In genomic region chr13:46413588-46413987, GRCm38 (mm10) we compare ENCODE assay signal across 17 mouse cellular contexts. TPM values are rescaled to one million over a fixed set of nuclear protein-coding genes. Genes with fewer than 3 reads are reported as not detected.
DNase-seq lines count a peak whose midpoint lies in the region; ATAC-seq and TF ChIP-seq lines count a peak whose summit lies in the region.
"Had no signal": no experiment of that assay in that cellular context is flagged by ENCODE, and none has a peak within 500 bp of the region (broad histone marks: within the 10 kb centered on the region; RNA-seq: fewer than 3 reads in every experiment).

No protein-coding gene starts in this region.

- peak; percentile 74 for ATAC-seq in heart, embryonic 15.5 days (replicated peaks; ENCODE audit: insufficient number of reproducible peaks, insufficient read depth, low FRiP score, low read depth)
- no peak for ATAC-seq in erythroblast, adult 5-6 weeks (replicated peaks; ENCODE audit: low FRiP score, poor library complexity, severe bottlenecking)
- ATAC-seq: lung, postnatal 0 days had no signal

- peak overlapping the region; percentile 46 for H3K9ac ChIP-seq in heart, embryonic 15.5 days
- H3K9ac ChIP-seq: embryonic facial prominence, embryonic 12.5 days; kidney, embryonic 15.5 days; liver, embryonic 13.5 days had no signal

- no peak for TF ChIP-seq CTCF in kidney, adult 2 months (conservative IDR thresholded peaks at IDR 0.05; ENCODE audit: insufficient read depth, insufficient read length, low read depth, low read length)

- DNase-seq in cerebellum, postnatal 25 days: peak; percentile 23 to 27
- no peak for DNase-seq in cerebellum, adult 18-20 months
- DNase-seq in adrenal gland, postnatal 14 days: peak; percentile 7
- DNase-seq in gastrocnemius, postnatal 36 days: peak; percentile 20 to 25
- DNase-seq in kidney, adult 2 months: no peak
- no peak for DNase-seq in kidney, adult 11 months
- DNase-seq: liver, embryonic 13.5 days had no signal

- 40% methylated on average over 10 of the region's 10 CpGs for WGBS in heart, embryonic 15.5 days
- WGBS in kidney, adult 2 months: 46% methylated on average over 10 of the region's 10 CpGs

- peaks cover 14% of the 10 kb centered on the region; the same call in 1 of the 2 replicates for H3K4me1 ChIP-seq in heart, embryonic 15.5 days (replicated peaks)
- H3K4me1 ChIP-seq in kidney, adult 2 months (ENCODE audit: control insufficient read depth, insufficient read depth, low read length): no peaks in the 10 kb centered on the region
- H3K4me1 ChIP-seq: liver, embryonic 13.5 days had no signal

- H3K27me3 ChIP-seq in heart, embryonic 15.5 days: no peaks in the 10 kb centered on the region
- no peaks in the 10 kb centered on the region; the same call in none of the 2 replicates for H3K27me3 ChIP-seq in kidney, adult 2 months (replicated peaks; ENCODE audit: control insufficient read depth, insufficient read depth, low read length)
- H3K27me3 ChIP-seq: embryonic facial prominence, embryonic 12.5 days had no signal

- intact Hi-C loops in gastrocnemius, postnatal 36 days (cut with DNase I): no loop called here

- H3K36me3 ChIP-seq in heart, embryonic 15.5 days: no peaks in the 10 kb centered on the region
- no peaks in the 10 kb centered on the region for H3K36me3 ChIP-seq in kidney, adult 2 months (ENCODE audit: control insufficient read depth, insufficient read depth, low read length)
- H3K36me3 ChIP-seq: embryonic facial prominence, embryonic 12.5 days; forebrain, embryonic 10.5 days; kidney, embryonic 15.5 days; liver, embryonic 13.5 days had no signal

- peak overlapping the region; percentile 97 for H3K27ac ChIP-seq in heart, embryonic 15.5 days
- H3K27ac ChIP-seq in kidney, adult 2 months (ENCODE audit: insufficient read depth, low read depth, low read length): no peak overlapping the region
- H3K27ac ChIP-seq: embryonic facial prominence, embryonic 12.5 days; forebrain, embryonic 10.5 days; kidney, embryonic 15.5 days; liver, embryonic 13.5 days had no signal

- TF ChIP-seq POLR2A in kidney, adult 2 months (IDR thresholded peaks at IDR 0.05; ENCODE audit: low read depth, low read length): no peak

- H3K4me2 ChIP-seq in heart, embryonic 15.5 days: peak overlapping the region; percentile 56
- H3K4me2 ChIP-seq: embryonic facial prominence, embryonic 12.5 days; kidney, embryonic 15.5 days; liver, embryonic 13.5 days had no signal

- H3K4me3 ChIP-seq in heart, embryonic 15.5 days: peak overlapping the region; percentile 34
- H3K4me3 ChIP-seq in kidney, adult 2 months (ENCODE audit: insufficient read depth, low read depth, low read length): no peak overlapping the region
- H3K4me3 ChIP-seq: embryonic facial prominence, embryonic 12.5 days; forebrain, embryonic 10.5 days; kidney, embryonic 15.5 days; liver, embryonic 13.5 days had no signal

- no peaks in the 10 kb centered on the region for H3K9me3 ChIP-seq in heart, embryonic 15.5 days (replicated peaks)
- H3K9me3 ChIP-seq: embryonic facial prominence, embryonic 12.5 days; forebrain, embryonic 10.5 days; kidney, embryonic 15.5 days; liver, embryonic 13.5 days had no signal

RNA-seq across cellular contexts. Expression of gene Rbm24, which starts 4.6 kb away (rescaled TPM):
- total RNA-seq in adrenal gland, postnatal 14 days (2021): 8.1 and 8.4 TPM in 2 replicates
- total RNA-seq in gastrocnemius, postnatal 36 days (2021): 100 to 1,000 TPM; 176 to 180 TPM
- polyA plus RNA-seq in heart, embryonic 15.5 days (2015; fragmentation: Nextera tagmentation; extraction: Ambion mirVana): 80.7 and 87.1 TPM in 2 replicates
- total RNA-seq in erythroblast, adult 5-6 weeks (2015; ENCODE audit: low replicate concordance): not detected in 2 replicates
- total RNA-seq in erythroblast, adult 5-6 weeks (2017; ENCODE audit: low replicate concordance): not detected in 2 replicates
- 2.1 and 3.6 TPM in 2 replicates for polyA plus RNA-seq in kidney, adult 2 months (2012; rRNA removed)
- total RNA-seq: megakaryocyte-erythroid progenitor cell, adult 5-6 weeks; MEL; monocyte, adult 5-6 weeks; neutrophil, adult 5-6 weeks had no signal

Comparison
In these comparisons a context has a peak if more than half of its experiments do, and no peak if none do; other contexts are left out.
1. DNase-seq: peak in cerebellum, postnatal 25 days (2 of 2), adrenal gland, postnatal 14 days (single experiment) and gastrocnemius, postnatal 36 days (2 of 2); none in cerebellum, adult 18-20 months (0 of 2), kidney, adult 2 months (single experiment) and kidney, adult 11 months (single experiment).
2. RNA of gene Rbm24, which starts 4.6 kb away (total RNA-seq): 176 to 180 TPM in gastrocnemius, postnatal 36 days; 8.1 to 8.4 TPM in adrenal gland, postnatal 14 days and not detected in erythroblast, adult 5-6 weeks; every median in the first group is over 10 times any median in the second.